Mouse (Mus musculus) bone marrow, adult 2 months (tissue): ENCODE measurements at regions not wholly inside any gene's neighbourhood (a gene's known extent, or its start where the extent isn't known, plus 50 kb on each side); places are given as distances from the start of the nearest gene placed in this dataset.

Source experiments
- H3K27ac ChIP-seq: fragments of 200-500 bp; 2 replicates; pipeline ENCODE4 v1.5.1; 2012; ENCODE audit warnings: low read depth, mild to moderate bottlenecking, control low read depth, inconsistent platforms, low read length; ENCODE audit not compliant: control insufficient read depth, poor library complexity, insufficient read depth
- H3K4me1 ChIP-seq: fragments of 200-500 bp; 2 replicates; pipeline ENCODE4 v1.6.1; 2011; ENCODE audit warnings: low read length; ENCODE audit not compliant: control insufficient read depth, insufficient read depth
- H3K4me3 ChIP-seq: fragments of 200-500 bp; replicated peaks from 2 replicates; pipeline ENCODE3; 2011; ENCODE audit warnings: mild to moderate bottlenecking, low read depth, low read length, control low read depth; ENCODE audit not compliant: control insufficient read depth
- CTCF ChIP-seq: fragments of 200-500 bp; IDR thresholded peaks from 2 replicates; pipeline ENCODE4 v1.5.1; 2011; ENCODE audit warnings: low read length, control low read depth; ENCODE audit not compliant: control insufficient read depth, insufficient read depth
- POLR2A ChIP-seq: fragments of 200-500 bp; IDR thresholded peaks from 2 replicates; pipeline ENCODE4 v1.6.1; 2011; ENCODE audit warnings: low read depth, mild to moderate bottlenecking, control low read depth, low read length, borderline replicate concordance; ENCODE audit not compliant: control insufficient read depth
- WGBS: fragments of 180-500 bp; shearing (Covaris S2); methylation state at CpG from one replicate; pipeline ENCODE4 v1.1.7; 2018; 5-methylcytosine and 5-hydroxymethylcytosine counted together

- Histone ChIP-seq H3K27ac (no peak overlapping the region), H3K4me1 (no peaks in the 10 kb centered on the region), H3K4me3 (no peak overlapping the region)
- TF ChIP-seq CTCF (no peak), POLR2A (no peak)
- WGBS: 18% methylated on average over 6 of the region's 6 CpGs
These were observed 98.9 kb downstream of the Cbln1 start for GRCm38 (mm10) chr8:87373535-87373934.

DNA sequence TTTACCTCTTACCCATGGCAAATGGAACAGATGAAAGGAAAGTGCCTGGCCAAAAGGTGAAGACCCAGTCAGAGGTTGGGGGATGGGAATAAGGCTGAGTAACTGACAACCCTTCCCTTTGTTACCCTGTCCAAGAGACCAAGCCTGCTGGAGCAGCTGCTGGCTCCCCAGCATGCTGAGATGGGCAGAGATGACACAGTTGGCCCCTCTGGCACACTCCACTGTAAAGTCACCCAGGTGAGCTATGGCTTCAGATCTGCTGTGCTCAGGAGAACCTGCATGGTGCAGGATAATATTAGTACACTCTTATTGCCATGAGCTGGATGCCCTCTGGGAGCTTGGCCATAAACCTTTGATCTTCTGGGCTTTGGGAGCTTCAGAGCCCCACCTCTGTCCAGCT lies 100.3 kb downstream of the Cbln1 start:
- Histone ChIP-seq H3K4me3 (no peak overlapping the region), H3K27ac (no peak overlapping the region), H3K4me1 (no peaks in the 10 kb centered on the region)
- TF ChIP-seq POLR2A: no peak
- no peak for TF ChIP-seq CTCF

- Histone ChIP-seq H3K27ac (no peak overlapping the region), H3K4me1 (no peaks in the 10 kb centered on the region; the same call in 1 of the 2 replicates), H3K4me3 (no peak overlapping the region)
- 80% methylated on average over 3 of the region's 3 CpGs for WGBS
- TF ChIP-seq CTCF (no peak), POLR2A (no peak)
These were observed 102.2 kb downstream of the Cbln1 start for GRCm38 (mm10) chr8:87370194-87370593.

DNA sequence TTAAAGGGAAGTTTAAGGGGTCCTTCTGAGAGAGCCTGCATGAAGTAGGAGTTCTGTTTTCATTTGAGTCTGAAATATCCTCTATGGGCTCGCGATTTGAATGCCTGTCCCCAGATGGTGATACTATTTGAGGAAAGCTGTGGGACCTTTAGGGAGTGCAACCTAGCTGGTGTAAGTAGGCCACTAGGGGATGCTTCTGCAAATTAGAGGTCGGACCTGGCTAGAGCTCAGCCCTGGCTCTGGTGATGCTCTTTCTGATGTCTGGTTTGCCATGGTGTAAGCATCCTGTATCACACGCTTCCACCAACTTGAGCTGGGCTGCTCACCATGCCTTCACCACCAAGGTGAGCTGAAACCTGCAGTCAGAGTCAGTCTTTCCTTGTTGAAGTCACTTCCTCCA lies 121.9 kb downstream of the Cbln1 start:
- no peak overlapping the region for H3K27ac ChIP-seq
- WGBS: 71% methylated on average over 4 of the region's 4 CpGs
- TF ChIP-seq CTCF: no peak
- no peak for TF ChIP-seq POLR2A
- no peak overlapping the region for H3K4me3 ChIP-seq
- H3K4me1 ChIP-seq: no peaks in the 10 kb centered on the region; the same call in 1 of the 2 replicates

DNA sequence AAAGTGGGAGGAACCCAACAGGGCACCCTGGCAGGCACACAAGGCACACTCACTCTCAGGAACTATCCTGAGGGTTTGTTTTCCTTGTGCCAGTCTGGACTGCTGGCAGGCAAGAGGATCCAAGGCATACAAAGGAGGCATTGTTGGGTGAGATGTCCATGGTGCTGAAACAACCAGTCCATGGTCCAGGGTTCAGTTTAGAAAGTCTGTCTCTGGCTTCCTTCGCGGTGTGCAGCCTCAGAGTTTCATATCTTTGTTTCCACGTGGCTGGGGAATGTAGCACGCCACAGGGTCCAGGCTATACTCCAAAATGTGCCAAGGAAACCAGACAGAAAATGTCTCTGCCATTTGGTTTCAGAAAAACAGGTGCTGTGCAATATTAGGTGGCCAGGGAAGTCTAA lies 122.6 kb downstream of the Cbln1 start:
- H3K27ac ChIP-seq: no peak overlapping the region
- TF ChIP-seq CTCF (no peak), POLR2A (no peak)
- WGBS: 45% methylated on average over 4 of the region's 4 CpGs
- no peak overlapping the region for H3K4me3 ChIP-seq
- no peaks in the 10 kb centered on the region; the same call in 1 of the 2 replicates for H3K4me1 ChIP-seq

- TF ChIP-seq POLR2A: no peak
- TF ChIP-seq CTCF: no peak
- Histone ChIP-seq H3K27ac (no peak overlapping the region), H3K4me1 (no peaks in the 10 kb centered on the region), H3K4me3 (no peak overlapping the region)
- 84% methylated on average over 1 of the region's 1 CpGs for WGBS
These were observed 143.0 kb downstream of the Cbln1 start for GRCm38 (mm10) chr8:87329371-87329770.

DNA sequence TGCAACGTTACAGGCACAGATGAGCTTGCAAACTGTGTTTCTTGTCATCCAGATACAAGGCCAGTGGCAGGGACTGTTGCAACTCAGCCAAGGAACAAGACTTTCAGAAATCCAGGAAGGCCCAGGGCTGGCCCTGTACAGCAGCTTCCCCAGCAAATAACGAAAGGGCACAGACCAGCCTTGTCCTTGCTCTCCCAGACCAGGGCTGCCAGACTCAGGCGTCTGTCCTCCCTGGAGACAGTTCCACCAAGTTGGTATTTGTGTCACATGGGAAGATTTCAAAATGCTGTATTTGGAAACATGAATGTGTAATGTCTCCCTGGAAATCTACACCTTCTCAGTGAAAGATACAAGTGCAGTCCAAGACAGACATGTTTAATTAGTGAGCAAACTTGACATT lies 157.8 kb downstream of the Cbln1 start:
- H3K27ac ChIP-seq: no peak overlapping the region
- no peaks in the 10 kb centered on the region for H3K4me1 ChIP-seq
- TF ChIP-seq POLR2A (no peak), CTCF (no peak)
- H3K4me3 ChIP-seq: no peak overlapping the region
- 57% methylated on average over 3 of the region's 3 CpGs for WGBS

GRCm38 (mm10) chr8:87311282-87311681 lies 161.1 kb downstream of the Cbln1 start:
- no peak overlapping the region for H3K27ac ChIP-seq
- H3K4me3 ChIP-seq: no peak overlapping the region
- WGBS: 77% methylated on average over 7 of the region's 7 CpGs
- TF ChIP-seq POLR2A (no peak), CTCF (no peak)
- H3K4me1 ChIP-seq: no peaks in the 10 kb centered on the region

DNA sequence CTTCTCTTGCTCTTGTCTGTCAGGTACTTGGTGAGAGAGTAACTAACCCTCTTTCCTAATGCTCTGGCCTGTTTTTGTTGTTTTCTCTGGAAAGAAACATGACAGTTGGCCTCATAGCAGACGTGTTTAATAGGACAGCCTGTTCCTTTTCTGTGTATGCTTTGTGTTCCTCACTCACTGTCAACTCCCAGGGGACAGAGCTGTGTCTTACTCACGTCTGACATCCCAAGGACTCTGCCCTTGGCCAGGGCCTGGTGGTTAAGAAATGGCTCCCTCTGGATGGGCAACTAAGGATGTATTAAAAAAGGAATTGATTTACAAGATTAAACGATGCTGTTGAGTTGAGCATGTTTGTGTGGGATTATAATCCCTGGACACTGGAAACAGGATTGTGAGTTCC lies 164.1 kb downstream of the Cbln1 start:
- H3K27ac ChIP-seq: no peak overlapping the region
- H3K4me3 ChIP-seq: no peak overlapping the region
- H3K4me1 ChIP-seq: no peaks in the 10 kb centered on the region
- WGBS: 52% methylated on average over 3 of the region's 3 CpGs
- TF ChIP-seq POLR2A (no peak), CTCF (no peak)
